Mouse (Mus musculus) limb, embryonic 14.5 days (tissue): ENCODE data around the gene Abcg1. TPM values are rescaled to one million over a fixed set of nuclear protein-coding genes. Genes with fewer than 3 reads are reported as not detected.
A peak's percentile ranks its signal among the peaks of the same experiment; 100 is the strongest.

ENCODE experiments used
- ATAC-seq: fragments of 200-750 bp; cut with Nextera tagmentation; 2 replicates; pipeline ENCODE4 v1.8.0; 2017; ENCODE audit warnings: low read depth, moderate number of reproducible peaks, moderate TSS enrichment; ENCODE audit not compliant: low FRiP score
- DNase-seq: peaks from one replicate; pipeline ENCODE4 v3.0.0-alpha.2; 2015; ENCODE audit warnings: low spot score
- H3K27ac ChIP-seq: fragments of 300-500 bp; sonication (generic); replicated peaks from 2 replicates; pipeline ENCODE4 v1.5.1; 2014; ENCODE audit warnings: low read depth, mild to moderate bottlenecking, low read length, moderate library complexity, mixed read lengths
- H3K27me3 ChIP-seq: fragments of 300-500 bp; sonication (generic); 2 replicates; pipeline ENCODE4 v1.6.1; 2014; ENCODE audit warnings: low read length, mixed read lengths; ENCODE audit not compliant: control insufficient read depth, insufficient read depth
- H3K36me3 ChIP-seq: fragments of 300-500 bp; sonication (generic); 2 replicates; pipeline ENCODE4 v1.6.1; 2014; ENCODE audit warnings: mild to moderate bottlenecking, low read length, moderate library complexity, mixed read lengths; ENCODE audit not compliant: control insufficient read depth, insufficient read depth
- H3K4me1 ChIP-seq: fragments of 300-500 bp; sonication (generic); 2 replicates; pipeline ENCODE4 v1.6.1; 2014; ENCODE audit warnings: antibody characterized with exemption, low read length, mixed read lengths; ENCODE audit not compliant: control insufficient read depth, insufficient read depth
- H3K4me2 ChIP-seq: fragments of 300-500 bp; sonication (generic); replicated peaks from 2 replicates; pipeline ENCODE4 v1.6.1; 2014; ENCODE audit warnings: low read depth, mild to moderate bottlenecking, low read length, moderate library complexity; ENCODE audit not compliant: severe bottlenecking
- H3K4me3 ChIP-seq: fragments of 300-500 bp; sonication (generic); replicated peaks from 2 replicates; pipeline ENCODE4 v1.5.1; 2014; ENCODE audit warnings: low read length
- H3K9ac ChIP-seq: fragments of 300-500 bp; sonication (generic); 2 replicates; pipeline ENCODE4 v1.6.1; 2014; ENCODE audit warnings: mild to moderate bottlenecking, low read depth, low read length, moderate library complexity; ENCODE audit not compliant: severe bottlenecking
- H3K9me3 ChIP-seq: fragments of 300-500 bp; sonication (generic); 2 replicates; pipeline ENCODE4 v1.6.1; 2016; ENCODE audit warnings: low read length; ENCODE audit not compliant: control insufficient read depth
- POLR2A ChIP-seq: fragments of 200-500 bp; IDR thresholded peaks from 2 replicates; pipeline ENCODE4 v1.8.0; 2012; ENCODE audit warnings: inconsistent platforms, mild to moderate bottlenecking, moderate library complexity, borderline replicate concordance; ENCODE audit not compliant: insufficient read depth, insufficient read length; ENCODE audit errors: extremely low read depth
- WGBS: fragments of 180-500 bp; shearing (Covaris S2); extraction: QIAGEN DNeasy Blood & Tissue Kit; methylation state at CpG from one replicate; pipeline ENCODE4 v1.1.7; 2014; 5-methylcytosine and 5-hydroxymethylcytosine counted together
- polyA plus RNA-seq, 2 experiments: library from polyadenylated mRNA; depleted of rRNA in 1 of 2; stranded (reverse) in 1 of 2; unstranded in 1 of 2; fragments of >200 nt; fragmentation: Nextera tagmentation in 1 of 2; extraction: Ambion mirVana in 1 of 2; gene quantifications; 2 replicates each; pipeline versions ENCODE4 v1.2.1 to v1.2.3; 2012 to 2014

Gene Abcg1
- polyA plus RNA-seq, 2 experiments: 3.4 to 6.8 TPM

DNA sequence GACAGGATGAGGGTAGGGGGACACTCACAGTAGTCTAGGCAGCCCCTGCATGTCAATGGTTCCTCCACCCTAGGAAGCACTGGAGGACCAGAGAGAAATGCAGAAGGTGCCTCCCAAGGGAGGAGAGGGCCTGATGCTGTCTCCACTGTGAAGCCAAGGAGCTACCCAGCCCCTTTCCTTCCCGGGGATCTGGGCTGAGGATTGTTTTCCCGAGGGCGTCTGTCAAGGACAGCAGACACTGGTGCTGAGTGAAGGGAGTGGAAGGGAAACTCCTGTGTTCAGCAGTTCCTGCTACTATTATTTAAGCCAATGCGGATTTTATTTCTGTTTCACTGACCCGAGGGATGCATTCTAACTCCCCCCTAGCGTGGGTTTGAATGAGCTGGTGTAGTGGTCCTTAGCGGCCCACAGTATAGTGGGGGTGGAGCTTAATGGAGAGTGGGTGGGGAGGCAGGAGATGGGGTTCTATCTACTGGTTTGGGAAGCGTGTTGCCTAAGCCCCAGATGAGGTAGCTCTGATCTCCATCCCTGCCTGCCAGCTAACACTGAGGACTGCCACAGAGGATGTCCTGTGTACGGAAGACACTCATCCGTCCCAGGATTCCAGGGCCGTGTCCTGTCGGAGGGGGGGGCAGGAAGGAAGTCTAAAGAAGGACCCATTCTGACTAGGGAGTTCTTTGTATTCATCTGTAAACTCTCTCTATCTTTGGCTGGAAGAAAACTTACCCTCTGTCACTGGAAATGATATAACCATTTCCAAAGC, 21.8 kb downstream of the Abcg1 start:
- ATAC-seq (no peak), DNase-seq (no peak)
- no peak overlapping the region for H3K4me3 ChIP-seq
- H3K4me2 ChIP-seq: no peak overlapping the region
- no peaks in the 10 kb centered on the region for H3K36me3 ChIP-seq
- no peaks in the 10 kb centered on the region for H3K9me3 ChIP-seq
- TF ChIP-seq POLR2A: no peak
- H3K4me1 ChIP-seq: peaks cover 11% of the 10 kb centered on the region; the same call in 1 of the 2 replicates
- 0 out of 2 replicates have a peak overlapping the region, but pooled peaks have one; percentile 17 for H3K9ac ChIP-seq
- no peak overlapping the region; the same call in 1 of the 2 replicates for H3K27ac ChIP-seq
- 58% methylated on average over 12 of the region's 12 CpGs for WGBS
- H3K27me3 ChIP-seq: no peaks in the 10 kb centered on the region

GRCm38 (mm10) chr17:31082296-31083078, 25.0 kb downstream of the Abcg1 start:
- H3K36me3 ChIP-seq: no peaks in the 10 kb centered on the region
- no peak overlapping the region for H3K9ac ChIP-seq
- DNase-seq: no peak
- no peak overlapping the region for H3K4me3 ChIP-seq
- 91% methylated on average over 4 of the region's 4 CpGs for WGBS
- no peak for ATAC-seq
- H3K27me3 ChIP-seq: no peaks in the 10 kb centered on the region
- H3K27ac ChIP-seq: no peak overlapping the region
- H3K4me2 ChIP-seq: no peak overlapping the region
- TF ChIP-seq POLR2A: no peak
- no peaks in the 10 kb centered on the region for H3K9me3 ChIP-seq
- H3K4me1 ChIP-seq: 0 out of 2 replicates have a peak, but pooled peaks cover 6% of the 10 kb centered on the region

GRCm38 (mm10) chr17:31085519-31085918, 28.0 kb downstream of the Abcg1 start:
- no peak overlapping the region for H3K9ac ChIP-seq
- 84% methylated on average over 3 of the region's 3 CpGs for WGBS
- ATAC-seq: no peak
- no peak for DNase-seq
- H3K4me2 ChIP-seq: no peak overlapping the region
- no peaks in the 10 kb centered on the region for H3K27me3 ChIP-seq
- H3K36me3 ChIP-seq: no peaks in the 10 kb centered on the region
- TF ChIP-seq POLR2A: no peak
- no peaks in the 10 kb centered on the region for H3K9me3 ChIP-seq
- no peak overlapping the region for H3K4me3 ChIP-seq
- peaks cover 13% of the 10 kb centered on the region for H3K4me1 ChIP-seq
- H3K27ac ChIP-seq: no peak overlapping the region

- peaks cover 14% of the 10 kb centered on the region for H3K4me1 ChIP-seq
- TF ChIP-seq POLR2A: no peak
- no peak overlapping the region for H3K27ac ChIP-seq
- ATAC-seq (no peak), DNase-seq (no peak)
- H3K27me3 ChIP-seq: no peaks in the 10 kb centered on the region
- H3K9me3 ChIP-seq: no peaks in the 10 kb centered on the region
- no peak overlapping the region for H3K4me3 ChIP-seq
- H3K36me3 ChIP-seq: no peaks in the 10 kb centered on the region
- H3K4me2 ChIP-seq: no peak overlapping the region
- no peak overlapping the region for H3K9ac ChIP-seq
- 84% methylated on average over 7 of the region's 7 CpGs for WGBS
Measured at GRCm38 (mm10) chr17:31086196-31086595, 28.7 kb downstream of the Abcg1 start.

DNA sequence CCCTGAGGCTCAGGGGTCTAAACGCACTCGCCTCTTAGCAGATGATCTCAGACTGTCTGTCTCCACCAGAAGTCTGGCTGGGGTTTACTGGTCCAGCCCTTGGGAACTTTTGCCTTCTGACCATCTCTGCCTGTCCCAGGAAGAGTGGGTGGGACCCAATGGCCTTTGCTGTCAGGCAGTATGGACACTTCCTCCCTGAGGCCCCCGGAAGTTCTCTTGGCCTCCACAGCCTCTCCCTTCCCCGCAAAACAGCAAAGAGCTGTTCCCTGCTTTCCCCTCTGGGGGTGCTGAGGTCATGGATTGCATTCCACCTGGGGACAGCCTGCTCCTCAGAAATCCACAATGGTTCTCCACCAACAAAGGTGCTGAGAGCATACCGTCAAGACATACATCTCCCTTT, 31.2 kb downstream of the Abcg1 start:
- Histone ChIP-seq H3K4me1 (peaks cover 14% of the 10 kb centered on the region), H3K4me2 (no peak overlapping the region), H3K27me3 (no peaks in the 10 kb centered on the region), H3K27ac (no peak overlapping the region), H3K36me3 (no peaks in the 10 kb centered on the region), H3K9ac (no peak overlapping the region), H3K9me3 (no peaks in the 10 kb centered on the region), H3K4me3 (no peak overlapping the region)
- 45% methylated on average over 5 of the region's 5 CpGs for WGBS
- TF ChIP-seq POLR2A: no peak
- ATAC-seq (no peak), DNase-seq (no peak)
